Mouse (Mus musculus) myocyte (in vitro differentiated cells): ENCODE results near the gene Zswim4. TPM values are rescaled to one million over a fixed set of nuclear protein-coding genes. Genes with fewer than 3 reads are reported as not detected.

Experiments used
- H3K27me3 ChIP-seq: one replicate; pipeline ENCODE4 v1.6.1; 2011; ENCODE audit not compliant: control insufficient read depth, insufficient read depth, insufficient read length
- H3K36me3 ChIP-seq: one replicate; pipeline ENCODE4 v1.6.1; 2011; ENCODE audit not compliant: control insufficient read depth, insufficient read depth
- H3K4me2 ChIP-seq: one replicate; pipeline ENCODE4 v1.6.1; 2011; ENCODE audit warnings: low read depth, control low read depth
- H3K4me3 ChIP-seq: one replicate; pipeline ENCODE4 v1.5.1; 2011; ENCODE audit warnings: mild to moderate bottlenecking, control low read depth, moderate library complexity
- H3K79me2 ChIP-seq: one replicate; pipeline ENCODE4 v1.6.1; 2011; ENCODE audit not compliant: control insufficient read depth, insufficient read depth
- H3ac ChIP-seq: one replicate; pipeline ENCODE4 v1.6.1; 2011; ENCODE audit not compliant: control insufficient read depth, insufficient read length
- CEBPB ChIP-seq: IDR thresholded peaks from 2 replicates; pipeline ENCODE4 v1.6.1; 2011; ENCODE audit warnings: mild to moderate bottlenecking, moderate library complexity; ENCODE audit not compliant: poor library complexity, insufficient read depth, severe bottlenecking
- E2F4 ChIP-seq: IDR thresholded peaks from one replicate; pipeline ENCODE4 v1.6.1; 2011; ENCODE audit warnings: mild to moderate bottlenecking, control low read depth, moderate library complexity; ENCODE audit not compliant: insufficient read depth
- MAX ChIP-seq: IDR thresholded peaks from one replicate; pipeline ENCODE4 v1.6.1; 2011; ENCODE audit warnings: low read depth, mild to moderate bottlenecking, control low read depth
- MYOD1 ChIP-seq, 3 experiments: IDR thresholded peaks; one replicate each; pipeline ENCODE4 v1.6.1; 2011; ENCODE audit warnings: control low read depth in 2 of 3, low read depth in 2 of 3, mild to moderate bottlenecking in 2 of 3, moderate library complexity in 1 of 3; ENCODE audit not compliant: insufficient read length in 2 of 3, control insufficient read depth in 1 of 3
- MYOG ChIP-seq, 3 experiments: IDR thresholded peaks; one replicate each; pipeline ENCODE4 v1.6.1; 2011; ENCODE audit warnings: control low read depth in 2 of 3, low read depth in 2 of 3, mild to moderate bottlenecking in 2 of 3; ENCODE audit not compliant: insufficient read length in 2 of 3, control insufficient read depth in 1 of 3, insufficient read depth in 1 of 3
- POLR2A ChIP-seq: IDR thresholded peaks from one replicate; pipeline ENCODE4 v1.6.1; 2011; ENCODE audit warnings: low read depth, mild to moderate bottlenecking, control low read depth, moderate library complexity; ENCODE audit not compliant: insufficient read length
- POLR2AphosphoS2 ChIP-seq: IDR thresholded peaks from one replicate; pipeline ENCODE4 v1.6.1; 2011; ENCODE audit warnings: low read depth, control low read depth; ENCODE audit not compliant: insufficient read length
- REST ChIP-seq: IDR thresholded peaks from one replicate; pipeline ENCODE4 v1.6.1; 2011; ENCODE audit warnings: mild to moderate bottlenecking, control low read depth, moderate library complexity; ENCODE audit not compliant: insufficient read depth, insufficient read length
- SRF ChIP-seq: IDR thresholded peaks from one replicate; pipeline ENCODE4 v1.6.1; 2011; ENCODE audit warnings: low read depth; ENCODE audit not compliant: control insufficient read depth, insufficient read length
- TCF12 ChIP-seq: IDR thresholded peaks from one replicate; pipeline ENCODE4 v1.6.1; 2011; ENCODE audit warnings: mild to moderate bottlenecking, control low read depth; ENCODE audit not compliant: poor library complexity, insufficient read depth, severe bottlenecking
- TCF3 ChIP-seq: IDR thresholded peaks from one replicate; pipeline ENCODE4 v1.6.1; 2011; ENCODE audit warnings: low read depth, control low read depth; ENCODE audit not compliant: insufficient read length
- USF1 ChIP-seq: IDR thresholded peaks from one replicate; pipeline ENCODE4 v1.6.1; 2011; ENCODE audit warnings: low read depth, mild to moderate bottlenecking, control low read depth, moderate library complexity
- polyA plus RNA-seq: library from polyadenylated mRNA; unstranded; fragments of >200 nt; fragmentation: generic; extraction: Trizol; gene quantifications from one replicate; pipeline ENCODE4 v1.2.1, GENCODE M21; 2012; ENCODE audit warnings: missing spikeins

Zswim4 gene
- polyA plus RNA-seq, 1 experiment = 12.7 TPM

DNA sequence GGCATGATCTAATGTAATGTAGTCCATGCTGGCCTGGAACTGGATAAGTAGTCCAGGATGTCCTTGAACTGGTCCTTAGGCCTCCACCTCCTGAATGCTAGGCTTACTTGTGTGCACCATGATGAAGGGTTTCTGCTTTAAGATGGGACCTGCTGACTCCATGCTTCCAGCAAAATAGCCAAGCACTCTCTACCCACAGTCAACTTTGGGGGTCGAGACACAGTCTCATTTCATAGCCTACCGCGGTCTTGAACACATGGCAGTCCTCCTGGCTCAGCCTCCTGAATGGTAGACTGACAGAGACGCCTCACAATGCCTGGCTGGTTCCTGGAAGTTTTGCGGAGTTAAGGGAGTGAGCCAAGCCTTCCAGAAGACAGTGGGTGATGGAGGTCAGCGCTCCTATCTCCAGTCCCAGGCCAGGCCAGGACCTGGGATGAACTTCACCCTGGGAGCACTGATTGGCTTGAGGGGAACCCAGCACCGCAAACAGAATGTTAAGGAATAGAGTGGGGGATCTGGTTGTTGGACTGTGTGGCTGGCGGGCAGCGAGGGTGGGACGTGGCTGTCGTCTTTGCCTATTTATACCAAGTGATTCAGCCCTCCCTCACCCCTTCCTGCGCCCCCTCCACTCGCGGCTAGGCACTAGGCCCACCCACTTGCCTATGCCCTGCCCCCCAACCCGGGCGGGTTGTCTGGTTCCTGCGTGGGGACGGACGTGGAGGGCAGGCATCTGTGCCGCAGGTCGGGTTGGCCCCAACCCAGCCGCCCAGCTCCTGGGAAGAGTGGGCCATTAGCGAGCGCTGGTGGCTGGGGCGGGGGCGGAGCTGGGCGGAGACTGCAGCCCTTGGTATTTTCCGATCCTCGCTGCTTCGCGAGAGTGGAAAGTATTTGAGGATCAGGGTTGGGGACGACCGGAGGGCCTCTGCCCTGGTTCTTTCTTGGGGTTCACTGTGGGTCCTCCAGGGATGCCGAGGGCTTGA is 33.6 kb downstream of the Zswim4 start:
- H3K79me2 ChIP-seq = peaks cover 66% of the 10 kb centered on the region
- peak overlapping the region; percentile 82 for H3K4me3 ChIP-seq
- H3K36me3 ChIP-seq = peaks cover 18% of the 10 kb centered on the region
- no peaks in the 10 kb centered on the region for H3K27me3 ChIP-seq
- peak overlapping the region; percentile 77 for H3ac ChIP-seq
- H3K4me2 ChIP-seq = peak overlapping the region; percentile 93
- TF ChIP-seq USF1 (no peak), MYOG (IDR thresholded peaks at IDR 0.05; ENCODE audit: control insufficient read depth in 1 of 3, insufficient read depth in 1 of 3, insufficient read length in 2 of 3, low read depth in 2 of 3) (peak in 2 of 3 experiments; percentile 27 to 70), MYOD1 (IDR thresholded peaks at IDR 0.05; ENCODE audit: control insufficient read depth in 1 of 3, insufficient read length in 2 of 3, low read depth in 2 of 3) (peak in 1 of 3 experiments; percentile 54), POLR2A (peak; percentile 76), MAX (no peak), REST (no peak), TCF3 (peak; percentile 38), E2F4 (no peak), POLR2AphosphoS2 (peak; percentile 88), TCF12 (no peak), SRF (no peak)

DNA sequence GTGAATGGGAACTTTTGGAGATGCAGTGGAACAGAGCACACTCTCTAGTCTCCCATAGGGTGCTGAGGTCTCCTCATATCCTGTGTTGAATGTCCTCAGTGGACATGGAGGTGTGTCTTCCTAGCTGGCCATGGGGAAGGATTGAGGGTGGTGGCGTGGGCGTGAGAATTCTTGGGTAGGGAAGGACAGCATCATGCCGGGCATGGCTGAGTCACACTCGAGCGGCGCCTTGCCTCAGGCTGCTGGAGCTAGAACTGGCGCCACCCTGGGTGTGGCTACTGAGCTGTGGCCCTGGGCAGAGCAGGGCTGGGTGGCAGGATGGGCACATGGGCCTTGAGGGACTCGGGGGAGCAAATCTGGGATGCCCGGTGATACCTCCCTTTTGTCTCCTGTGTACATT is 34.4 kb downstream of the Zswim4 start:
- H3K4me2 ChIP-seq = peak overlapping the region; percentile 93
- TF ChIP-seq TCF3 (no peak), E2F4 (no peak), POLR2A (peak; percentile 88), SRF (peak; percentile 58), REST (no peak), POLR2AphosphoS2 (peak; percentile 97), MYOG (IDR thresholded peaks at IDR 0.05; ENCODE audit: control insufficient read depth in 1 of 3, insufficient read depth in 1 of 3, insufficient read length in 2 of 3, low read depth in 2 of 3) (peak in 2 of 3 experiments; percentile 36 to 70), MYOD1 (IDR thresholded peaks at IDR 0.05; ENCODE audit: control insufficient read depth in 1 of 3, insufficient read length in 2 of 3, low read depth in 2 of 3) (peak in 1 of 3 experiments; percentile 62), MAX (no peak), CEBPB (0 out of 2 replicates have a peak, but pooled peaks have one; percentile 10), TCF12 (no peak), USF1 (no peak)
- peaks cover 16% of the 10 kb centered on the region for H3K36me3 ChIP-seq
- H3K4me3 ChIP-seq = peak overlapping the region; percentile 82
- peak overlapping the region; percentile 77 for H3ac ChIP-seq
- no peaks in the 10 kb centered on the region for H3K27me3 ChIP-seq
- H3K79me2 ChIP-seq = peaks cover 60% of the 10 kb centered on the region

DNA sequence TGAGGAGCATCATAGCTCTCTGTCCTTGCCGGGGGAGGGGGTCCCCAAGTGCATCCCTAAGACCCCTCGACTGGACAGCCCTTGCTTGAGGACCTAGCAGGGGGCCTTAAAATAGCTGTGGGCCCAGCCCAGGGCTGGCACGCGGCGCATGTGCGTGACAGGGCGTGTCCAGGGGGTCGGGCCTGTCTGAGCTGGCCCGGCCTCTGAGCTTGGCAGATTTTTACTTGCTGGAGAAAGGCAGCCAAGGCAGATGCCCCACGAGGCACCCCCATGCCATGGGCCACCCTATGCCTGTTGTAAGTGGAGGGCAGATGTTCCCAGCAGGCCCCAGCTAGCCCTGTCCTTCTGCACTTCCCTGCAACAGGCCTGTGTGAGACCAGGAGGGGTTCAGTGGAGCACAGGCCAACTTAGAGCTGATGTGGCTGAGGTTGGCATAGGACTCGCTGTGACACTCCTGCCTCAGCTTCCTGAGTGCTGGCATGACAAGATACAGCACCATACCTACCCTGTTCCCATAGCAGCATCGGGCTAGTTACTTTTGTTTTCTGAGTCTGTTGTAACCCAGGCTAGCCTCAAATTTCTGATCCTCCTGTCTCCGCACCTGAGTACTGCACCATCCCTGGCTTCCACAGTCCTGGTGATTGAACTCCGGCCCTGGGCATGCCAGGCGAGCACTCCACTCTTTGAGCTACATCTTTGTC is 35.2 kb downstream of the Zswim4 start:
- H3K79me2 ChIP-seq = peaks cover 53% of the 10 kb centered on the region
- peak overlapping the region; percentile 82 for H3K4me3 ChIP-seq

More for the DNA sequence above, 35.2 kb downstream of the Zswim4 start:
- Histone ChIP-seq H3K36me3 (peaks cover 12% of the 10 kb centered on the region), H3K27me3 (no peaks in the 10 kb centered on the region), H3ac (peak overlapping the region; percentile 77), H3K4me2 (peak overlapping the region; percentile 79)
- TF ChIP-seq MYOD1 (IDR thresholded peaks at IDR 0.05; ENCODE audit: control insufficient read depth in 1 of 3, insufficient read length in 2 of 3, low read depth in 2 of 3) = no peak
- peak; percentile 94 for TF ChIP-seq POLR2AphosphoS2
- no peak for TF ChIP-seq REST
- no peak for TF ChIP-seq MAX
- peak; percentile 77 for TF ChIP-seq POLR2A
- no peak for TF ChIP-seq TCF12
- no peak for TF ChIP-seq TCF3
- TF ChIP-seq SRF = no peak
- peak in 1 of 3 experiments; percentile 28 for TF ChIP-seq MYOG (IDR thresholded peaks at IDR 0.05; ENCODE audit: control insufficient read depth in 1 of 3, insufficient read depth in 1 of 3, insufficient read length in 2 of 3, low read depth in 2 of 3)
- TF ChIP-seq USF1 = no peak
- TF ChIP-seq E2F4 = no peak
- no peak for TF ChIP-seq CEBPB
